Mouse (Mus musculus) gastrocnemius, adult 18-20 months (tissue): Measurements from ENCODE around the gene Eml1. TPM values are rescaled to one million over a fixed set of nuclear protein-coding genes. Genes with fewer than 3 reads are reported as not detected.
A peak's percentile ranks its signal among the peaks of the same experiment; 100 is the strongest.

Experiments
- DNase-seq: peaks from one replicate; pipeline ENCODE4 v3.0.0; 2021; ENCODE audit warnings: low spot score
- total RNA-seq, 2 experiments: library from RNA; stranded (reverse); gene quantifications; 2 replicates each; pipeline ENCODE4 v1.2.3; 2021

Gene Eml1
- total RNA-seq, 2 experiments from 2014 or later: 99.0 to 99.1 TPM

DNA sequence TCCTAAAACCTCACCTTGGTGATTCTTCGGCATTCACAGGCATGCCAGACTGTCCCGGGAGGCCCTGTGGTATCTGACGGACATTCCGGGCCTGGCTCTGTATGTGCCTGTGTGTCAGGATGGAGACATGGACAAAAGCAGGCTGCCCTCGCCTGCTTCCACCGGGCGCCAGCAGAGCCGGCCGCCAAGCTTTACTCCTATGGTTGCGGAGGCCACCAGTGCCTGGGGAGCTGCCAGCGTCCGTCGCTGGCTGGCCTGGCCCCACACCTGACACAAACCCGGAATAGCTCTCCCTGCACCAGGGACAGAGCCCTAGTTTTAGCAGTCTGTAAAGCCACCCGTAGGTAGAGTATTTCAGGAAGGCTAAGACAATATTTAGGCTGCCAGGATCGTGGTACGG, 1.5 kb downstream of the Eml1 start:
- peak; percentile 80 for DNase-seq

GRCm38 (mm10) chr12:108373611-108374010, 2.9 kb downstream of the Eml1 start:
- peak; percentile 61 for DNase-seq

DNA sequence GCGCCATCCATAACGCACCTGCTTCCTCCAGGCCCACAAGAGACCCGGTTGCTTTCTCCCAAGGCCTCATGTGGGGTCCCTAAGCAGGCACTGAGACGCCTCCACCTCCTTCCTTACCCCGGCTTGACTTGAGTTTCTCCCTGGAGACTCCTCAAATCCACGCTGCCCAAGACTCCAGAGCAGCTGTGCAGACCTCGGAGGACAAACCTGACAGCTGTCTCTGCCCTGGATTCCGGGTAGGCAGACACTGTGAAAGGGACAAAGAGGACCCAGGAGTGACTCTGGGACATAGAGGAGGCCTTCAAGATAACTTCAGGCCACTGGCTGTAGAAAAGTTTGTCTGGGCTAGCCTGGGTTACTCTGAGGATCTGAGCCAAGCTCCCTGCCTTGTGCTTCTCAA, 3.9 kb downstream of the Eml1 start:
- DNase-seq: no peak

- no peak for DNase-seq
Observed at GRCm38 (mm10) chr12:108378379-108379133, 7.8 kb downstream of the Eml1 start.

DNA sequence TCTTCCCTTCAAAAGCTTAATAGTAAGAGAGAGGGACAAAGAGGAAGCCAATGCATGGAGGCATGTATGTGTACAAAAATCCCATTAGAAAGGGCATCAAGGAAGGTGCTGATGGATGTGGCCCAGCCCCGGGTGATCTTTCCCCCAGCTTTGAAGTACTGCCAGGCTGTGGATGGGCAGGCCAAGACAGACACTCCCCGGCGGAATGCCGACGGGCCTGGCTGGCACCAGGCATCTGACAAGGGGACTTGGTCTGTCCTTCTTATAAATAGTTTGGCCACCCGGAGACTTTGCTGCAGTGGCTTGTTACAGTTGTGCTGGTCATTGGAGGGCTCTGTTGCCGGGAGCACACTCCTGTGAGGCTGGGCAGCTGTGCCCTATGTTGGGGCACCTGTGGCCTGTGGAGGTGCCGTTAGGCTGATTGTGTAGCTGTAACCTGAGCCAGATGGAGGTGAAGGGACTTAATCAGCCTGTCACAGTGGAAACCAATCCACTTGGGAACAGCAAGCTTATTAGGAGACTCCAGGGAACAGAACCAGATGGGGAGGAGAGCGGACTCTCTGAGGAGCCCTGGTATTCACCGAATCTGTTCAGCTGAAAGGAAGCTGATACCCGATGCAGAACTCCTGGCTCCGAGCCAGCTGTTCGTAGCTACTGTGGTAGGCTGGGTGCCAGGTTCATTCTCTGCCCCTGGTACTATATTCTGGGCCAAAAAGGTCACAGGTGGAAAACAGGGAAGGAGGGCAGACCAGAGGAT, 15.9 kb downstream of the Eml1 start:
- DNase-seq: peak; percentile 83

- no peak for DNase-seq
Observed at GRCm38 (mm10) chr12:108389718-108390117, 19.0 kb downstream of the Eml1 start.

GRCm38 (mm10) chr12:108392254-108393044, 21.7 kb downstream of the Eml1 start:
- no peak for DNase-seq

- DNase-seq: no peak
Observed at GRCm38 (mm10) chr12:108393082-108393481, 22.3 kb downstream of the Eml1 start.

GRCm38 (mm10) chr12:108393637-108394036, 22.9 kb downstream of the Eml1 start:
- peak; percentile 92 for DNase-seq

GRCm38 (mm10) chr12:108394534-108395284, 24.0 kb downstream of the Eml1 start:
- DNase-seq: no peak

DNA sequence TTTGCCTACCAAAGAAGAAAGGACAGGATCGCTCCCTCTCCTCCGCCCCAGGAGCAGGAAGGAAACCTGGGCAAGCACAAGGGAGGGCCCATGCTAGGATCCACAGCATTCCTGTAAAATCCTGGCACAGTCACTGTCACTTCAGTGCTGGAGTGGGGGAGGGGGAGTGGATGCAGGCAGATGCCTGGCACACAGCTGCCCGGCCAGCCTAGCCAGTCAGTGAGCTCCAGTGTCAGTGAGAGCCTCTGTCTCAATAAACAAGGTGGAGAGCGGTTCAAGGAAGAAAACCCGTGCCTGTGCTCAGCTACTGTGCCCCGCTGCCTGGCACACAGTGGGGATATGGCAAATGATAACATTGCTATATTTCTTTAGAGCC, 24.5 kb downstream of the Eml1 start:
- no peak for DNase-seq

- DNase-seq: no peak
Observed at GRCm38 (mm10) chr12:108396081-108396947, 25.6 kb downstream of the Eml1 start.

- DNase-seq: no peak
Observed at GRCm38 (mm10) chr12:108398681-108399080, 27.9 kb downstream of the Eml1 start.

GRCm38 (mm10) chr12:108399191-108399590, 28.4 kb downstream of the Eml1 start:
- DNase-seq: no peak

GRCm38 (mm10) chr12:108400951-108401350, 30.2 kb downstream of the Eml1 start:
- no peak for DNase-seq

- DNase-seq: peak; percentile 65
Observed at GRCm38 (mm10) chr12:108403957-108404356, 33.2 kb downstream of the Eml1 start.

DNA sequence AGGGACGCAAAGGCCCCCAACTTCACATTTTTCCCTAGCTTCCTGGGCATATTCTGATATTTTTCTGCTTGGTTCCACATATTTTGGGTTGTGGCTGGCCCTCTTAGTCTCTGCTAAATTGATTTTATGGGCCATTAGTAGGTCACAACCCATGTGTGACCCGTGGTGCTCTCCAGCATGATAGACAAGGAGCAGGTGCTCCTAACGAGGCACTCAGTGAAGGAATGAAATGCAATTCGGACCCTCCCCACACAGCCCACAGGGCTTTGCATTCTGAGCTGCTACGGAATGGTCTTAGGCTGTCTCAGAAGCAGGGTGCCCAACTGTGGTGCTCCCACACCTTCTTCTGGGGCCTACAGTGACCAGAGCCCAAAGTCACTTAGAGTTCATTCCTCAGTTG, 38.3 kb downstream of the Eml1 start:
- peak; percentile 38 for DNase-seq

DNA sequence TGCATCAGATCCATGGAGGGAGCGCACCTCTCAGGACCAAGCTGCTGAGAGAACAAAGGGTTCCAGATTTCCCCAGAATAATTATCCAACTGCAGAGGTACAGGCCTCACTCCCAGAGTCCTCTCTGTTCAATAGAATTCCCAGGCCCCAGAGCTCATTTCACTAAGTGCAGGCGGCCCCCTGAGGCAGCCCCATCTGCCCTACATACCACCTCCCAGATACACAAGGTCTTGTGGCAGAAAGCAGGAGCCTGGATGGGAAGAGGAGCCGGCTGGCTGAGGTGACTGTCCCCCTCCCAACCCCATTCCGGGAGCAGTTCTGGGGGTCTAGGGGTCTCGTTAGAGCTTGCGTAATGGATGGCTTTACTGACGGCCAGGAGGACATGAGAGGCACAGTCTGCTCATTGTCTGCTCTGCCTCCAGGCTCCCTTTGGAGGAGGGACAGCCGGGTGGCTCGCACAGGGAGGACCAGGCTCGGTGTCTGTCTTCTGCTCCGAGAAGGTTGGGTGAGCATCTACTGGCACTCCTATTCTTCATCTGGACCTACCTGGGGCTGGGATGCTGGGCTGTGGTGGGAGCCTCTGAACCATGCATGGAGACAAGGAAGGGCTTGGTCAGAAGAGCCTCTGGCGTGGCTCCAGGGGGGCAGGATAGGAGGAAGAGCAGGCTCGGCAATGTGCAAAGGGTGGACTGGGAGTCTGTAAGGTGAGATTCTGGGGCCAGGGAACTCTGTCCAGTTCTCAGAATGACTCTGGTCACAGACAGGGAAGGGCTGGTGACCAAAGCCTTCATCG, 39.9 kb downstream of the Eml1 start:
- DNase-seq: no peak

GRCm38 (mm10) chr12:108414932-108415331, 44.2 kb downstream of the Eml1 start:
- no peak for DNase-seq

- no peak for DNase-seq
Observed at GRCm38 (mm10) chr12:108419570-108419969, 48.8 kb downstream of the Eml1 start.
